Mouse (Mus musculus) liver, embryonic 14.5 days (tissue): ENCODE results near the gene Spindoc.

ENCODE experiments used
- CTCF ChIP-seq: IDR thresholded peaks from 2 replicates; pipeline ENCODE4 v1.5.1; 2016; ENCODE audit warnings: antibody characterized with exemption, low read depth, control low read depth
- EP300 ChIP-seq: IDR thresholded peaks from 2 replicates; pipeline ENCODE4 v1.6.1; 2016; ENCODE audit warnings: antibody characterized with exemption, low read depth

GRCm38 (mm10) chr19:7345235-7345755 lies 37.5 kb downstream of the Spindoc start:
- TF ChIP-seq CTCF = peak; percentile 81
- no peak for TF ChIP-seq EP300
